Mouse (Mus musculus): ENCODE measurements around the gene Ywhag. TPM values are rescaled to one million over a fixed set of nuclear protein-coding genes. Genes with fewer than 3 reads are reported as not detected.
A peak's percentile ranks its signal among the peaks of the same experiment; 100 is the strongest.

Ywhag gene
- total RNA-seq, 2 experiments from 2014 or later, result 88.3 to 138 TPM

GRCm38 (mm10) chr5:135898995-135899394 lies 35.4 kb downstream of the Ywhag start:
- no peak for ATAC-seq (replicated peaks; ENCODE audit: low FRiP score, low TSS enrichment, poor library complexity, severe bottlenecking)

DNA sequence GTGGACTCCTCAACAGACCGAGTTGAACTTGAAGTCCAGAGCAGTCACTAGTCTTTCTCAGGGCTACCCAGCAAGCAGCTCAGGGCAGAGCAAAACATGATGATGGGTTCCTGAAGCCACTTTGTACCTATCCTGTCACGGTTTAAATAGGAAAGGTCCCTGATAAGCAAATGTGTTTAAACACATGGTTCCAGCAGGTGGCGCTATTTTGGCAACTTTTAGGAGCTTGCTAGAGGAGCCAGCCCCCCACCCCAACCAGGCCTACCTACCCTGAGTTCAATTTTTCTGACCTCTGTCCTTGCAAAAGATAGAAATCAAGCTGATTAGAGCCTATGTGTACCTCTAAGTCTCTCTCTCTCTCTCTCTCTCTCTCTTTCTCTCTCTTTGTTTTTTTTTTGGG lies 36.4 kb downstream of the Ywhag start:
- ATAC-seq (replicated peaks; ENCODE audit: low FRiP score, low TSS enrichment, poor library complexity, severe bottlenecking), result no peak

GRCm38 (mm10) chr5:135894958-135895357 lies 39.5 kb downstream of the Ywhag start:
- no peak for ATAC-seq (replicated peaks; ENCODE audit: low FRiP score, low TSS enrichment, poor library complexity, severe bottlenecking)

GRCm38 (mm10) chr5:135892589-135893351 lies 41.6 kb downstream of the Ywhag start:
- ATAC-seq (replicated peaks; ENCODE audit: low FRiP score, low TSS enrichment, poor library complexity, severe bottlenecking), result no peak

- no peak for ATAC-seq (replicated peaks; ENCODE audit: low FRiP score, low TSS enrichment, poor library complexity, severe bottlenecking)
Observed at GRCm38 (mm10) chr5:135890920-135891319, 43.5 kb downstream of the Ywhag start.

DNA sequence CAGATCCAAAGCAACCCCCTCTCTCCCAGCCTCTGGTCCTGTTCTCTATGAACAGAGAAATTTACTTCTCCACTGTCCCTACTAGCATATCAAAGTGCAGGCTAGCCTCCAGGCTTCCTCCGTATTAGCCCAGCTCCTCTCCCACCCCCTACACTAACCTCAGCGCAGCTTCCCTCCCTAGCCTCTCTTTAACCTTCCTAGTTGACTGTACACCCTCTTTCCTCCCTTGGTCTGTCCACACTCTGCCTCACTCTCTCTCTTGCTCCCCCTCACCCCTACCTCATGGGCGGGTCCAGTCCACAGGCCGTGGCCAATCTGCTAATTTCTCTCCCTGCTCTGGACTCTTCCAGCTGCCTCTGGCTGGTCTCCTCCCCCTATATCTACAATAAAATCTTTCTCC lies 44.1 kb downstream of the Ywhag start:
- no peak for ATAC-seq (replicated peaks; ENCODE audit: low FRiP score, low TSS enrichment, poor library complexity, severe bottlenecking)

- ATAC-seq (replicated peaks; ENCODE audit: low FRiP score, low TSS enrichment, poor library complexity, severe bottlenecking), result no peak
Observed at GRCm38 (mm10) chr5:135888405-135889215, 45.8 kb downstream of the Ywhag start.

- peak; percentile 27; the same call in 1 of the 2 replicates for ATAC-seq (replicated peaks; ENCODE audit: low FRiP score, low TSS enrichment, poor library complexity, severe bottlenecking)
Observed at GRCm38 (mm10) chr5:135887675-135888102, 46.7 kb downstream of the Ywhag start, which contains the start of gene Hspb1. Gene Hspb1 (plus strand): TSS chr5:135887919.

GRCm38 (mm10) chr5:135884641-135885040 lies 49.8 kb downstream of the Ywhag start:
- ATAC-seq (replicated peaks; ENCODE audit: low FRiP score, low TSS enrichment, poor library complexity, severe bottlenecking), result no peak

DNA sequence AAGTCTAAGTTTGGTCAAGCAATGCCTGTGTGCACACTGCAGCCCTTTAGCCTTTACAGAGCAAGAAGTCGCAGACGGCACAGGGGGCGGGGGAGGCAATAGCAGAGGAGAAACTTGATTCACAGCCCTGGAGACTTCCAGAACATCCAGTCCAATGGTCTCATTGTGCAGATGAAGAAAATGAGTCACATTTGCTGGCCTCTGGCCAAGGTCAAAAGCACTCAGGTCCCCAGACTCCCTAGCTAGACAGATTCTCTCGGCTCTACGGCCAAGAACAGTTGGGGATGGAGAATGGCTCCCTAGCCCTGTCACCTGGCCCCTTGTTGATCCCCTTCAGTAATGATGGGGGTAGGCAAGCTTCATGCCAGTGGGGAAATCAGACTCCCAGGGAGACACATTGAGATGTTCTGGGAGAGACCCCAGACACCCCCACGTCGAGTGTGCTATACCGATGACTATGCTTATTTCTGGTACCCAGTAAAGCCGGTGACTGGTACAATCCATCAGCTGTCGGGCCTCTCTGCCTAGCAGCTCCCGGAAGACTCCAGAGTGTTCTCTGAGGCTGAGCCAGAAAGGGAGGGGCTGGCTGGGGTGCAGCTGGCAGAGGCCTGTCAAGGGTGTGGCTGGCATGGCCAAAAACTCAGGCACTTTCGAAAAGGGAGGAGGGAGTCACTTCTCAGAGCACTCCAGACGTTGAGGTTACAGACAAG lies 54.8 kb downstream of the Ywhag start:
- peak; percentile 96 for ATAC-seq (replicated peaks; ENCODE audit: low FRiP score, low TSS enrichment, poor library complexity, severe bottlenecking)

- ATAC-seq (replicated peaks; ENCODE audit: low FRiP score, low TSS enrichment, poor library complexity, severe bottlenecking), result peak; percentile 79
Observed at GRCm38 (mm10) chr5:135877831-135878231, 56.6 kb downstream of the Ywhag start.

DNA sequence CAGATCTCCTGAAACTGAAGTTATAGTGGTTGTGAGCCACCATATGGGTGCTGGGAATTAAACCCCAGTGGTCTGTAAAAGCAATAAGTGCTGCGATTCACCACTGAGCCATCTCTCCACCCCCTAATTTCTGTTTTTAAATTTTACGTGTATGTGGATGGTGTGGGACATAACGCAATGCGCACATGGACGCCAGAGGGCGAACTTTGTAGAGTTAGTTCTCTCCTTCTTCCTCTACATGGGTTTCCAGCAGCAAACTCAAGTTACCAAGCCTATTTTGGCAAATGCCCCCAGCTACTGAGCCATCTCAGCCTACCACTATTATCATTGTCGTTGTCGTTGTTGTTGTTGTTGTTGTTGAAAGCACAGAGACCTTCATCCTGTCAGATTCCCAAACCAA lies 57.2 kb downstream of the Ywhag start:
- ATAC-seq (replicated peaks; ENCODE audit: low FRiP score, low TSS enrichment, poor library complexity, severe bottlenecking), result 0 out of 2 replicates have a peak, but pooled peaks have one; percentile 49

DNA sequence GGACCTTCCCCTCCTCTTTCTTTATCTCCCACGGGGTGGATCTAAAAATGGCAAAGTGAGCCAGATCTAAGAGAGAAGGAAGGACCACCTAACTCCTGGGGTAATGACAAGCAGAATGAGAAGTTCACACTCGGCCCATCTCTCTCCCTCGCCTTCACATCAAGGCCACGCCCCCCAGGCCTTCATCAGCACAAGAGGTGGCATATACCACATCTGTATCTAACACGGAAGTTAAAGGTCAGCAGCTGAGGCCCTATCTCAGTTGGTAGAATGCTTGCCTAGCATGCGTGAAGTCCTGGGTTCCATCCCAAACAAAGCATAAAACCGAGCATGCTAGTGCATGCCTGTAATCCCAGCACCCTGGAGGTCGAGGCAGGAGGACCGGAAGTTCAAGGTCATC lies 60.7 kb downstream of the Ywhag start:
- no peak for ATAC-seq (replicated peaks; ENCODE audit: low FRiP score, low TSS enrichment, poor library complexity, severe bottlenecking)

DNA sequence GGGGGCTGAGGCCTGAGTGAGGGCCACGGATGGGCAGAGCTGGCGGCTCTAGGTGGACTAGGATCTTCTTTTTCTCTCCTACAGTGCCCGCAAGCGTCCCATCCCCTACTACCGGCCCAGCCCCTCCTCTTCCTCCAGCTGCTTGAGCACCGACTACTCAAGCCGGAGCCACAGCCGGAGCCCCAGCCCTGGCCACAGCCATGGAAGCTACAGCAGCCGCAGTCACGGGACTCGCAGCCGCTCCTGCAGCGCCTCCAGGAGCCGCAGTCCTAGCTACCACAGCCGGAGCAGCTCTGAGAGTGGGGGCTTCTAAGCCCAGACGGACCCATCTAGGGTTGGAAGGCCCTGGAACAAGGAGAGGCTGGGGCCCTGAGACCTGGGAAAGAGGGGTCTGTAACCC lies 61.4 kb downstream of the Ywhag start:
- no peak for ATAC-seq (replicated peaks; ENCODE audit: low FRiP score, low TSS enrichment, poor library complexity, severe bottlenecking)

DNA sequence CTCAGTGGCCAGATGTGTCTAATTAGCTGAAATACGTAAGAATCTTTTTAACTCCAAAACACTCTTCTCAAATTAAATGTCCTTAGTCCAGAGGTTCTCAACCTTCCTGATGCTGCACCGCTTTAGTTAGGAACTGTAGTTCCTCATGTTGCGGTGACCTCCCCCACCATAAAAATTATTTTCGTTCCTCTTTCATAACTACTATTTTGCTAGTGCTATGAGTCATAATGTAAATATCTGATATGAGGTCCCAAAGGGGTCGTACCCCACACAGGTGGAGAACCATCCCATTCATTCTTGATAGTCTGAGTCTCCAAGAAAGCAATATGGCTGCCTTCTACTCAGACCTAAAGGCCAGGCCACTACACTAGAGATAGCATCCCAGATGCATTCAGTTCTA lies 63.9 kb downstream of the Ywhag start:
- ATAC-seq (replicated peaks; ENCODE audit: low FRiP score, low TSS enrichment, poor library complexity, severe bottlenecking), result no peak

DNA sequence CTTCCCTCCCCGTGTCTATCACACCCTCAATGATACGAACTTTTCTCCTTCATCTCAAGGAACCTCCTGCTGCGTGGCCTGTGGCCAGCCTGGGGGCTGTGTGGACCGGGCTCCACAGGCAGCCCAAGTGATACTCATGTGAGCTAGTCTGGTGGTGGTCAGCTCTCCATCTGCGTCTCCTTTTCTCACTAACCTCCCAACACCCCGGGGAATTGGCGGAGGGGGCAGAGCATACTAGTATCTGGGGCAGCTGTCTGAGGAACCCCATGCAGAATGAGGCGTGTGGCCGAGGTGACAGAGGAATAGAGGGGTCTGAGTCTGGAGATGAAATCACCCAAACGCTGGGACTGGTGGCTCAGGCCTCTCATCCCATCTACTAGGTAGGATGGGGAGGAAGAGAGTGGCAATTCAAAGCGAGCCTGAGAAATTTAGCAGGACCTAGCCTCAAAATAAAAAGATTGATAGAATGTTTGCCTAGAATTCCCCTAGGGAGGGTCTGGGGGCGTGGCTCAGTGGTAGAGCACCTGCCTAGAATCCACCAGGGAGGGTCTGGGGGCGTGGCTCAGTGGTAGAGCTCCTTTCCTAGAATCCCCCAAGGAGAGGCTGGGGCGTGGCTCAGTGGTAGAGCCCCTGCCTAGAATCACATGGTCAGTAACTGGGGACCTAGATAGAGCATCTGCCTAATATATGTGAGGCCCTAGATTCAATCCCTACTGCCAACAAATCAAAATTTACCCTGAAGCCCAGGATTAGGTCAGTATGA lies 64.6 kb downstream of the Ywhag start:
- ATAC-seq (replicated peaks; ENCODE audit: low FRiP score, low TSS enrichment, poor library complexity, severe bottlenecking), result no peak

GRCm38 (mm10) chr5:135868653-135869052 lies 65.8 kb downstream of the Ywhag start:
- no peak for ATAC-seq (replicated peaks; ENCODE audit: low FRiP score, low TSS enrichment, poor library complexity, severe bottlenecking)

DNA sequence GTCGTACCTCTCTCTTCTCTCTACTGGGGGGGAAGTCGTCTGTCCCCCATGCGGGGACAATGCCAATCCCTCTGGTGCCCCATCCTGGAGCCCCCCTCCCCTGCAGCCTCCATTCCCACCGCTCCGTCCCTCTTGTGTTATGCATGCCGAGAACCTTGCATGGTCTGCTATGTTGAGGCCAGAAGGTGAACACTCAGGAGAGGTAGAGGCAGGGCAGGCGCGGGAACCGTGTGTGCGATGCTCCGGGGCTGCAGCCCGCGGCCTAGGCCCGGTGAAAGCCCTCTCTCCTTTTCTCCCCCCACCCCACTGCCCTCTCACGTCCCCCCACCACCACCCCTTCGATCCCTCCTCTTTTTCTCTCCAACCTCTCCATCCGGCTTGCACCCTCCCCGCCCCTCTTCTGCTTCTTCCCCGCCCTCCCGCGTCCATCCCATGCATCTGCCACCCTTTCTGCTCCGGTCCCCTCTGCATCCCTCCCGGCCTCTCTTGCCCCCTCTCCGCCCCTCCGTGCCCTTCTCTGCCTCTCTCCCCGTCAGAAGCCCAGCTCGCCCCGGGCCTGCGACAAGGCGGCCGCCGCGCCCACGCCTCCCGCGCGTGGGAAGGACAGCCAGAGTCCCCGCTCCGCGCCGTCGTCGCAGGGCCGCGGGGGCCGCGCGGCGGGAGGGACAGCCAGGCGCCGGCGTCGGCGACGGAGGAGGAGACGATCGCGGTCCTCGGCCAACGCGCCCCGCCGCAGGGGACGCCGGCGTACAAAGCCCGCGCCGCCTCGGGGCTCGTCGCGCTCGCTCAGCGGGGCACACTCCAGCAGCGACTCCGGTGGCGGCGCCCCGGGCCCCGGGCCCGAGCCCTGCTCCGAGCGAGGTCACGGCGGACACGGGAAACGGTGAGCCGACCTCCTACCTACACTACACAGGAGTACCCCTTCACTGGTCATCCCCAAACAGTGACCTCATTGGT lies 66.5 kb downstream of the Ywhag start:
- ATAC-seq (replicated peaks; ENCODE audit: low FRiP score, low TSS enrichment, poor library complexity, severe bottlenecking), result no peak

All from megakaryocyte-erythroid progenitor cell, adult 5-6 weeks (primary cell).